Mouse (Mus musculus) G1E-ER4 (cell line): Measurements from ENCODE around the gene Slc16a13. TPM values are rescaled to one million over a fixed set of nuclear protein-coding genes. Genes with fewer than 3 reads are reported as not detected.

Source experiments
- GATA1 ChIP-seq: IDR thresholded peaks from one replicate; pipeline ENCODE4 v1.8.0; 2012; ENCODE audit warnings: low read length, inconsistent platforms
- polyA plus RNA-seq: library from polyadenylated mRNA; stranded (reverse); fragments of >175 nt; gene quantifications from 2 replicates; pipeline ENCODE4 v1.2.3, GENCODE M21; 2012

Slc16a13 gene
- polyA plus RNA-seq, 1 experiment, result 9.2 TPM

- TF ChIP-seq GATA1, result no peak
These were observed 19.2 kb downstream of the Slc16a13 start for GRCm38 (mm10) chr11:70201691-70202090.

- TF ChIP-seq GATA1, result no peak
These were observed 20.7 kb downstream of the Slc16a13 start for GRCm38 (mm10) chr11:70200036-70200608.

GRCm38 (mm10) chr11:70199107-70199506 is 21.8 kb downstream of the Slc16a13 start:
- no peak for TF ChIP-seq GATA1

GRCm38 (mm10) chr11:70198332-70198731 is 22.5 kb downstream of the Slc16a13 start:
- no peak for TF ChIP-seq GATA1

- no peak for TF ChIP-seq GATA1
These were observed 27.2 kb downstream of the Slc16a13 start for GRCm38 (mm10) chr11:70193354-70194285.

GRCm38 (mm10) chr11:70192157-70192556 is 28.7 kb downstream of the Slc16a13 start:
- no peak for TF ChIP-seq GATA1

GRCm38 (mm10) chr11:70191188-70191587 is 29.7 kb downstream of the Slc16a13 start:
- no peak for TF ChIP-seq GATA1

- TF ChIP-seq GATA1, result no peak
These were observed 31.3 kb downstream of the Slc16a13 start for GRCm38 (mm10) chr11:70189319-70190134.

- no peak for TF ChIP-seq GATA1
These were observed 35.7 kb downstream of the Slc16a13 start for GRCm38 (mm10) chr11:70185120-70185519.

- TF ChIP-seq GATA1, result no peak
These were observed 40.4 kb downstream of the Slc16a13 start for GRCm38 (mm10) chr11:70180496-70180895.

- no peak for TF ChIP-seq GATA1
These were observed 41.5 kb downstream of the Slc16a13 start for GRCm38 (mm10) chr11:70179401-70179800.

- TF ChIP-seq GATA1, result no peak
These were observed 42.1 kb downstream of the Slc16a13 start for GRCm38 (mm10) chr11:70178756-70179155.

- TF ChIP-seq GATA1, result no peak
These were observed 42.6 kb downstream of the Slc16a13 start for GRCm38 (mm10) chr11:70178311-70178710.

- TF ChIP-seq GATA1, result no peak
These were observed 43.2 kb downstream of the Slc16a13 start for GRCm38 (mm10) chr11:70177647-70178046.

- TF ChIP-seq GATA1, result no peak
These were observed 46.4 kb downstream of the Slc16a13 start for GRCm38 (mm10) chr11:70174491-70174890.

- no peak for TF ChIP-seq GATA1
These were observed 48.6 kb downstream of the Slc16a13 start for GRCm38 (mm10) chr11:70172298-70172697.
